In the genomic region with DNA sequence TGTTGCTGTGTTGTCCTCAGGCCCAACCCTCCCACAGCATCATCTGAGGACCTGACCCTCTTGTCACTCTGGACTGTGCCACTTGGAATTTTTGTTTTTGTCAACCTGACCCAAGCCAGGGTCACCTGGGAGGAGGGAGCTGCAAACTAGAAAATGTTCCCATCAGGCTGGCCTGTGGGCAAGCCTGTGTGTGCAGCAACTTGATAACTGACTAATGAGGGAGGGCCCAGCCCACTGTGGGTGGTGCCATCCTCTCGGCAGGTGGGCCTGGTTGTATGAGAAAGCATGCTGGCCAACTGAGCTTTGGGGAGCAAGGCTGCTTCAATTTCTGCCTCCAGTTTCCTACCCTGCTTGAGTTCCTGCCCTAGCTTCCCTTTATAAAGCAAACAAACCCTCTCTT, we compare ENCODE assay signal across 19 mouse cellular contexts.
A peak's percentile ranks its signal among the peaks of the same experiment; 100 is the strongest.
DNase-seq lines count a peak whose midpoint lies in the region; ATAC-seq and TF ChIP-seq lines count a peak whose summit lies in the region.
"Had no signal": no experiment of that assay in that cellular context is flagged by ENCODE, and none has a peak within 500 bp of the region (broad histone marks: within the 10 kb centered on the region; RNA-seq: fewer than 3 reads in every experiment).

No protein-coding gene starts in this region.

- H3K4me3 ChIP-seq in left cerebral cortex, adult 2 months, result no peak overlapping the region
- peak overlapping the region; percentile 14; the same call in 1 of the 2 replicates for H3K4me3 ChIP-seq in liver, embryonic 16.5 days (ENCODE audit: low read depth, low read length)
- no peak overlapping the region for H3K4me3 ChIP-seq in heart, embryonic 10.5 days
- H3K4me3 ChIP-seq in forebrain, embryonic 16.5 days (replicated peaks; ENCODE audit: low read length), result no peak overlapping the region
- H3K4me3 ChIP-seq: embryonic facial prominence, embryonic 10.5 days; forebrain, embryonic 15.5 days; hindbrain, embryonic 13.5 days; midbrain, embryonic 12.5 days had no signal

- TF ChIP-seq CTCF in left cerebral cortex, adult 2 months (IDR thresholded peaks at IDR 0.05), result no peak

- peak; percentile 92 for ATAC-seq in erythroid progenitor cell, adult 5-6 weeks (replicated peaks; ENCODE audit: low FRiP score, poor library complexity, severe bottlenecking)
- peak; percentile 98 for ATAC-seq in liver, embryonic 16.5 days (ENCODE audit: low read depth)
- ATAC-seq in forebrain, embryonic 16.5 days, result no peak
- ATAC-seq: forebrain, embryonic 15.5 days; inflammation-experienced regulatory T-cells, adult 6 months had no signal

- H3K9ac ChIP-seq in liver, embryonic 16.5 days (ENCODE audit: low read depth, low read length), result no peak overlapping the region; the same call in 1 of the 2 replicates
- no peak overlapping the region for H3K9ac ChIP-seq in forebrain, embryonic 16.5 days (replicated peaks; ENCODE audit: low read depth, low read length)
- H3K9ac ChIP-seq: forebrain, embryonic 15.5 days; hindbrain, embryonic 13.5 days; midbrain, embryonic 12.5 days had no signal

- no peak for DNase-seq in left cerebral cortex, adult 2 months (ENCODE audit: extremely low spot score in 1 of 2, low spot score in 2 of 2)
- DNase-seq in left cerebral cortex, adult 8-10 months (ENCODE audit: low spot score in 2 of 2), result no peak
- no peak for DNase-seq in heart, embryonic 10.5 days (ENCODE audit: low spot score)
- DNase-seq in kidney, postnatal 36 days, result no peak
- DNase-seq: adrenal gland, postnatal 25 days; cerebellum, adult 2 months; cerebellum, postnatal 36 days; gastrocnemius, postnatal 25 days; heart, postnatal 10 days had no signal

- H3K36me3 ChIP-seq in liver, embryonic 16.5 days (ENCODE audit: control insufficient read depth, insufficient read depth), result peaks cover 77% of the 10 kb centered on the region
- peaks cover 70% of the 10 kb centered on the region for H3K36me3 ChIP-seq in heart, embryonic 10.5 days
- 0 out of 2 replicates have a peak, but pooled peaks cover 2% of the 10 kb centered on the region for H3K36me3 ChIP-seq in forebrain, embryonic 16.5 days (ENCODE audit: control insufficient read depth, insufficient read depth)

- 15% methylated on average over 1 of the region's 1 CpGs for WGBS in liver, embryonic 16.5 days (ENCODE audit: insufficient replicate concordance)
- WGBS in heart, embryonic 10.5 days, result 79% methylated on average over 1 of the region's 1 CpGs
- WGBS in forebrain, embryonic 16.5 days, result 95% methylated on average over 1 of the region's 1 CpGs

- intact Hi-C loops in left cerebral cortex, adult 2 months (cut with DNase I), result no loop called here

- peaks cover 16% of the 10 kb centered on the region for H3K4me1 ChIP-seq in liver, embryonic 16.5 days (ENCODE audit: control insufficient read depth, low read depth, low read length)
- H3K4me1 ChIP-seq in heart, embryonic 10.5 days, result no peaks in the 10 kb centered on the region
- H3K4me1 ChIP-seq in forebrain, embryonic 16.5 days (replicated peaks; ENCODE audit: control insufficient read depth, insufficient read depth, low read length), result no peaks in the 10 kb centered on the region
- H3K4me1 ChIP-seq: forebrain, embryonic 15.5 days; hindbrain, embryonic 13.5 days; midbrain, embryonic 12.5 days had no signal

- H3K27ac ChIP-seq in left cerebral cortex, adult 2 months, result 0 out of 2 replicates have a peak overlapping the region, but pooled peaks have one; percentile 28
- H3K27ac ChIP-seq in liver, embryonic 16.5 days (ENCODE audit: low read length), result peak overlapping the region; percentile 74
- no peak overlapping the region for H3K27ac ChIP-seq in heart, embryonic 10.5 days
- H3K27ac ChIP-seq in forebrain, embryonic 16.5 days (ENCODE audit: low read length), result no peak overlapping the region
- H3K27ac ChIP-seq: embryonic facial prominence, embryonic 10.5 days; forebrain, embryonic 15.5 days; hindbrain, embryonic 13.5 days; macrophage; midbrain, embryonic 12.5 days had no signal

- H3K9me3 ChIP-seq in liver, embryonic 16.5 days (replicated peaks; ENCODE audit: control insufficient read depth, low read length), result peaks cover 7% of the 10 kb centered on the region
- H3K9me3 ChIP-seq in heart, embryonic 10.5 days, result 0 out of 2 replicates have a peak, but pooled peaks cover 3% of the 10 kb centered on the region
- H3K9me3 ChIP-seq in forebrain, embryonic 16.5 days (ENCODE audit: control insufficient read depth, low read length), result no peaks in the 10 kb centered on the region
- H3K9me3 ChIP-seq: forebrain, embryonic 15.5 days; hindbrain, embryonic 13.5 days had no signal

- H3K27me3 ChIP-seq in liver, embryonic 16.5 days (ENCODE audit: control insufficient read depth, insufficient read depth, low read depth, low read length), result no peaks in the 10 kb centered on the region
- H3K27me3 ChIP-seq in heart, embryonic 10.5 days (ENCODE audit: insufficient read depth, poor library complexity, severe bottlenecking), result no peaks in the 10 kb centered on the region
- no peaks in the 10 kb centered on the region for H3K27me3 ChIP-seq in forebrain, embryonic 16.5 days (replicated peaks; ENCODE audit: control insufficient read depth, insufficient read depth, low read length)
- H3K27me3 ChIP-seq: forebrain, embryonic 15.5 days; hindbrain, embryonic 13.5 days; midbrain, embryonic 12.5 days had no signal

- H3K4me2 ChIP-seq in liver, embryonic 16.5 days (ENCODE audit: low read depth, low read length), result peak overlapping the region; percentile 31
- no peak overlapping the region for H3K4me2 ChIP-seq in forebrain, embryonic 16.5 days (ENCODE audit: low read length)
- H3K4me2 ChIP-seq: forebrain, embryonic 15.5 days; heart, embryonic 11.5 days; hindbrain, embryonic 13.5 days; midbrain, embryonic 12.5 days had no signal

Comparison
In these comparisons a context has a peak if more than half of its experiments do, and no peak if none do; other contexts are left out.
1. H3K27ac ChIP-seq: peak in left cerebral cortex, adult 2 months (single experiment) and liver, embryonic 16.5 days (single experiment); none in heart, embryonic 10.5 days (single experiment) and forebrain, embryonic 16.5 days (single experiment).